Mouse (Mus musculus) embryonic facial prominence, embryonic 15.5 days (tissue): ENCODE measurements at regions not wholly inside any gene's neighbourhood (a gene's known extent, or its start where the extent isn't known, plus 50 kb on each side); places are given as distances from the start of the nearest gene placed in this dataset.

Experiments used
- ATAC-seq: fragments of 200-750 bp; cut with Nextera tagmentation; 2 replicates; pipeline ENCODE4 v1.8.0; 2017; ENCODE audit warnings: low read depth, moderate TSS enrichment; ENCODE audit not compliant: insufficient number of reproducible peaks, low FRiP score, low TSS enrichment
- H3K27ac ChIP-seq: fragments of 300-500 bp; sonication (generic); replicated peaks from 2 replicates; pipeline ENCODE4 v1.5.1; 2015; ENCODE audit warnings: mild to moderate bottlenecking, inconsistent platforms
- H3K27me3 ChIP-seq: fragments of 300-500 bp; sonication (generic); 2 replicates; pipeline ENCODE4 v1.6.1; 2015; ENCODE audit warnings: inconsistent platforms
- H3K36me3 ChIP-seq: fragments of 300-500 bp; sonication (generic); 2 replicates; pipeline ENCODE4 v1.6.1; 2015; ENCODE audit warnings: mild to moderate bottlenecking, inconsistent platforms
- H3K4me1 ChIP-seq: fragments of 300-500 bp; sonication (generic); 2 replicates; pipeline ENCODE4 v1.6.1; 2015; ENCODE audit warnings: inconsistent platforms
- H3K4me2 ChIP-seq: fragments of 300-500 bp; sonication (generic); replicated peaks from 2 replicates; pipeline ENCODE4 v1.6.1; 2015; ENCODE audit warnings: mild to moderate bottlenecking, inconsistent platforms
- H3K4me3 ChIP-seq: fragments of 300-500 bp; sonication (generic); replicated peaks from 2 replicates; pipeline ENCODE4 v1.5.1; 2015; ENCODE audit warnings: mild to moderate bottlenecking, inconsistent platforms
- H3K9ac ChIP-seq: fragments of 300-500 bp; sonication (generic); 2 replicates; pipeline ENCODE4 v1.6.1; 2015; ENCODE audit warnings: inconsistent platforms
- H3K9me3 ChIP-seq: fragments of 300-500 bp; sonication (generic); replicated peaks from 2 replicates; pipeline ENCODE4 v1.6.1; 2016; ENCODE audit warnings: inconsistent platforms
- WGBS: fragments of 180-500 bp; shearing (Covaris S2); methylation state at CpG from one replicate; pipeline ENCODE4 v1.1.7; 2015; 5-methylcytosine and 5-hydroxymethylcytosine counted together

GRCm38 (mm10) chr4:12376797-12377570, 205.2 kb upstream of the Fam92a start:
- Histone ChIP-seq H3K4me3 (no peak overlapping the region), H3K36me3 (no peaks in the 10 kb centered on the region)
- 67% methylated on average over 5 of the region's 5 CpGs for WGBS

DNA sequence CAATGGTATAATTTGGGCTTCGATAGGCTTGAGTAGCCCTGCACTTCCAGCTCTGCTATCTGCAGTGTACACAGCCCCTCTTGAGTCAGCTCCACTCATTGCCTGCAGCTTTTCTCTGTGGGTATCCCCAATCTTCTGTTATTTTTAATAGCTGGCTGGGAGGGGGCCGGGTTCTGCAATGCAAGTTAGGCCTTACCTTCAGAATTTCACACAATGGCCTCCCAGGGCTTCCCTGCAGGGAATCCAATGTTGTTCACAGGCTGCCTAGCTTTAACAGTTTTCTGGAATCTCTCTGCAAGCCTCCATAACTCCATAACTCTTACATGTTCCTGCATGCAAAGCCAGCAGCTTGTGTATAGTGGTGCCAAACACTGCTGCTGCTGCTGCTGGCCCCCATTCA, 197.7 kb upstream of the Fam92a start:
- 56% methylated on average over 2 of the region's 2 CpGs for WGBS
- H3K4me3 ChIP-seq, result no peak overlapping the region
- no peaks in the 10 kb centered on the region for H3K4me1 ChIP-seq
- no peaks in the 10 kb centered on the region for H3K27me3 ChIP-seq
- H3K27ac ChIP-seq, result no peak overlapping the region
- no peak for ATAC-seq
- H3K9me3 ChIP-seq, result no peaks in the 10 kb centered on the region
- no peak overlapping the region for H3K4me2 ChIP-seq
- no peak overlapping the region for H3K9ac ChIP-seq
- H3K36me3 ChIP-seq, result no peaks in the 10 kb centered on the region

More at GRCm38 (mm10) chr4:12376797-12377570, 205.2 kb upstream of the Fam92a start:
- no peaks in the 10 kb centered on the region for H3K27me3 ChIP-seq
- H3K4me1 ChIP-seq, result no peaks in the 10 kb centered on the region
- H3K4me2 ChIP-seq, result no peak overlapping the region
- H3K9ac ChIP-seq, result no peak overlapping the region
- no peaks in the 10 kb centered on the region for H3K9me3 ChIP-seq
- no peak for ATAC-seq
- H3K27ac ChIP-seq, result no peak overlapping the region

GRCm38 (mm10) chr4:12356992-12357634, 185.3 kb upstream of the Fam92a start:
- ATAC-seq, result no peak
- Histone ChIP-seq H3K27me3 (no peaks in the 10 kb centered on the region), H3K4me3 (no peak overlapping the region), H3K4me2 (no peak overlapping the region), H3K36me3 (no peaks in the 10 kb centered on the region), H3K27ac (no peak overlapping the region), H3K9ac (no peak overlapping the region), H3K4me1 (no peaks in the 10 kb centered on the region), H3K9me3 (no peaks in the 10 kb centered on the region)
- WGBS, result 64% methylated on average over 2 of the region's 2 CpGs

DNA sequence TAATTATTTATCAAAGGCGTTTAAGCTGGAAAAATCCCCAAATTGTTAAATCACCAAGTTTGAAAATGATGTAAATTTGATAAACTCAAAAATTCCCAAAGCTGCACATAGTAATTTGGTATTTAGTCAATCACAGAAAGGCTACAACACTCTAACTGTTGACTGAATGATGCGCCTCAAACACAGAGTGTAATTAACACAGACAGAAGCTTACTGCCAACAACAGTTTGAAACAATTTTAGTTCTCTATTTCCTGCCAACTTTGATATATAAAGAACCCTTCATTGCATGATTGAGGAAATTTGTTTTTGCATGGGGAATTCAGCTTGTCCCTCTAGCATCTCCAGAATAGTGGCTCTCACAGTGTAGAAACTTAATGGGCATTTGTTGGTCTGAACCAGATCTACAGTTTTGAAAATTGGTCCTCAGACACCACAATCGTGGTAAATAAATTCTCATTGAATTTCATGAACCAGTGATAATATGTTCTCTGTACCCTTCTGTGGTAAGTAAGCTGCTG, 181.6 kb upstream of the Fam92a start:
- WGBS, result 71% methylated on average over 3 of the region's 3 CpGs
- H3K4me2 ChIP-seq, result no peak overlapping the region

GRCm38 (mm10) chr4:12339236-12339635, 167.4 kb upstream of the Fam92a start:
- 77% methylated on average over 1 of the region's 1 CpGs for WGBS
- ATAC-seq, result no peak
- Histone ChIP-seq H3K9me3 (no peaks in the 10 kb centered on the region), H3K9ac (no peak overlapping the region), H3K27ac (no peak overlapping the region), H3K27me3 (no peaks in the 10 kb centered on the region), H3K4me1 (no peaks in the 10 kb centered on the region), H3K4me2 (no peak overlapping the region), H3K4me3 (no peak overlapping the region), H3K36me3 (no peaks in the 10 kb centered on the region)

More for the DNA sequence above, 181.6 kb upstream of the Fam92a start:
- Histone ChIP-seq H3K4me1 (no peaks in the 10 kb centered on the region), H3K9me3 (no peaks in the 10 kb centered on the region), H3K36me3 (no peaks in the 10 kb centered on the region), H3K27ac (no peak overlapping the region), H3K9ac (no peak overlapping the region), H3K4me3 (no peak overlapping the region), H3K27me3 (no peaks in the 10 kb centered on the region)
- no peak for ATAC-seq

DNA sequence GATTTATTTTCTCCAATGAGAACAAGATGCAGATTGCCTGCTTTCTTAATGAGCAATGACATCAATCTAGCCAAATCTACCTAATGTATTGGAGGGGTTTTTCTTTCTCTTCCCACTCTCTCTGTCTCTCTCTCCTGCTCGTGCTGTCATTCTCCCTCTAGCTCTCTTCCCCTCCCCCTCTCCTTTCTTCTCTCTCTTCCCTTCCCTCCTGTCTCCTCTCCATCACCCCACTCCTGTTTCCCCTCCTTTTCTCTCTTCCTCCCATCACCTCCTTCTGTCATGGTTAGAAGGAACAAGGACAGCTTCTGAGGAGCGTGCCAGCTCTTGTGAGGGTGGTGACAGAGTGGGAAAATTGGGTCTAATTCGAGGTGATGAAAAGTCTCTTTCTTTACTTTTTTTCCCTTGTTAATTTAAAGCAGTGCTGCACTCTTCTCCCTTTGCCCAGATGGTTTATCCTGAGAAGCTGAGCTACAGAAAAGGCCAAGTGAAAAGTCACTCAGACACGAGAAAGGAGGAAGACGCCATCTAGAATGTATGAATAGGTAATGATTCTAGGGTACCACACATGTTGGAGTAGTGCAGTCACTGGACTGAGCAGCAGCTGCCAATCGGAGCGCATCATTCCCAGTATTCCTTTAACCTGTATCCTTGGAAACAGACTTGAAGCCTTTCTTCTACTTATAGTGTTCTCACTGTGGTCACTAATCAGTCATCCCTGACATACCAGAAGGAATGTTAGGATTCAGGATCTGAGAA, 163.2 kb upstream of the Fam92a start:
- ATAC-seq, result no peak

DNA sequence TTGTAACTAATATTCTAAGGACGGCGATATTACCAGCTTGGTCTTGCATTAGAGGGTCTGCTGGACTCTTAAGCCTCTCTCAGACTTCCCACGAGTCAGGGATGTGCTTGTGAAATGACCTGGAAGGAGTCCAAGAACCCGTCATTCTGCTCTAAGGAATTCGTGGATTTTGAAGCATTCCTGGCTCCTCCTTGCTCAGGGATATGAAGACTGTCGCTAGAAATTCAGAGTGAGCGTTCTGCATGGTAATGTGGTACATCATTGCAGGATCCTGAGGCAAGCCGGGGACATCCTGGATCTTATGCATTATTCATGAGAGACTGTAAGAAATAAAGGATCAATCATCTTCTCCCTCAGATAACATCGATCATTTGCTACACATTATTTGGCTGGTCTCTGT, 162.6 kb upstream of the Fam92a start:
- Histone ChIP-seq H3K27ac (no peak overlapping the region), H3K9ac (no peak overlapping the region), H3K4me2 (no peak overlapping the region), H3K9me3 (no peaks in the 10 kb centered on the region), H3K36me3 (no peaks in the 10 kb centered on the region), H3K4me3 (no peak overlapping the region), H3K27me3 (no peaks in the 10 kb centered on the region), H3K4me1 (no peaks in the 10 kb centered on the region)
- ATAC-seq, result no peak
- WGBS, result 37% methylated on average over 9 of the region's 9 CpGs

More for the DNA sequence above, 163.2 kb upstream of the Fam92a start:
- Histone ChIP-seq H3K9me3 (no peaks in the 10 kb centered on the region), H3K4me1 (no peaks in the 10 kb centered on the region), H3K9ac (no peak overlapping the region), H3K27me3 (no peaks in the 10 kb centered on the region), H3K4me3 (no peak overlapping the region), H3K36me3 (no peaks in the 10 kb centered on the region), H3K27ac (no peak overlapping the region), H3K4me2 (no peak overlapping the region)
- 57% methylated on average over 7 of the region's 7 CpGs for WGBS

DNA sequence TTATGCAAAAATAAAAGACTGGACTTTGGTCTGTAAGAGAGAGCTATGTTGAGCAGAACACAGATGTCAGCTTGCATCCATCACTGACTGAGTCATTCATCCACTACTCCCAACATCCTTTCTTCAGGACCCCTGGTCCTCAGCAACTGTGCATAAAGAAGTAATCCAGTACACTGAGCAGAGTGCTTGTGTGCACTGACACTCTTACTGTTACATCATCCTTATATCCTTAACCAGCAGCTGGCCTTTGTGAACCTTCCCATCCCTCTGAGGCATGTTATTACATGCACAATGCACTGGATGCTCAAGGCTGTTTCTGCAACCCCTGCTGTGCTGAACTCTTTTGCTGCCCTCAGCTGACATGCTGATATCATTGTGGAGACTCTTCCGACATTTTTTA, 144.2 kb upstream of the Fam92a start:
- Histone ChIP-seq H3K27me3 (no peaks in the 10 kb centered on the region), H3K27ac (no peak overlapping the region), H3K4me2 (no peak overlapping the region), H3K4me3 (no peak overlapping the region), H3K36me3 (no peaks in the 10 kb centered on the region), H3K9ac (no peak overlapping the region), H3K9me3 (no peaks in the 10 kb centered on the region), H3K4me1 (no peaks in the 10 kb centered on the region)
- WGBS, result 56% methylated on average over 1 of the region's 1 CpGs
- no peak for ATAC-seq

DNA sequence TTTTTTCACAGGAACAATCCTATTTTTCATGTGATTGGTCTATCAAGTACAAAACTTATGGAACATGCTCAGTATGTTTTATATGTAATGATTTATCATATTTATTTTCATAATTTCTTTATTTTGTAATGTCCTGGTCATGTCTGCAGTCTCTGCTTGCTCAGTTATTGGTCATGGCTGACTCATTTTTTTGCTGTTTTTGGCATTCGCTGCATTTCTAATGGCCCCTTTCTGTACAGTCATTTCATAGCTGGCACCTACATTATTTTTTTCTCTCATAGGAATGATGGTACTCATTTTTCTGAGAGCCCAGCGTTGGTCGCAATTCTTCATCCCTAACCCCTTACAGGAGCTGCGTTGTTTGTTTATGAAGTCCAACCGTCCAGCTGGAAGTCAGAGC, 136.5 kb upstream of the Fam92a start:
- no peaks in the 10 kb centered on the region for H3K36me3 ChIP-seq
- ATAC-seq, result no peak
- no peaks in the 10 kb centered on the region for H3K9me3 ChIP-seq
- H3K27ac ChIP-seq, result no peak overlapping the region
- WGBS, result 87% methylated on average over 5 of the region's 5 CpGs
- no peaks in the 10 kb centered on the region for H3K27me3 ChIP-seq
- 0 out of 2 replicates have a peak, but pooled peaks cover 2% of the 10 kb centered on the region for H3K4me1 ChIP-seq
- no peak overlapping the region for H3K9ac ChIP-seq
- no peak overlapping the region for H3K4me2 ChIP-seq
- H3K4me3 ChIP-seq, result no peak overlapping the region

GRCm38 (mm10) chr4:12306618-12307565, 135.1 kb upstream of the Fam92a start:
- H3K36me3 ChIP-seq, result no peaks in the 10 kb centered on the region
- H3K4me2 ChIP-seq, result no peak overlapping the region
- 57% methylated on average over 9 of the region's 9 CpGs for WGBS
- no peak overlapping the region for H3K9ac ChIP-seq
- H3K27ac ChIP-seq, result no peak overlapping the region; the same call in 1 of the 2 replicates
- 0 out of 2 replicates have a peak, but pooled peaks cover 2% of the 10 kb centered on the region for H3K4me1 ChIP-seq
- no peak for ATAC-seq
- H3K9me3 ChIP-seq, result no peaks in the 10 kb centered on the region
- H3K4me3 ChIP-seq, result no peak overlapping the region
- H3K27me3 ChIP-seq, result no peaks in the 10 kb centered on the region
